Mouse (Mus musculus) mouse trophoblast stem cell (cell line): ENCODE results near the gene Tex14.

Source experiments
- in situ Hi-C, 2 experiments: fragments of 300-500 bp; cut with MseI, MboI; formaldehyde crosslinking; loops; 2 replicates in 1 of 2; 3 replicates in 1 of 2; pipeline ENCODE4 v1.15.1; 2025

The Tex14 gene

GRCm38 (mm10) chr11:87592354-87592695 is 187.5 kb downstream of the Tex14 start:
- in situ Hi-C loops: no loop called here

- in situ Hi-C loops: no loop called here
Observed at GRCm38 (mm10) chr11:87592713-87593598, 188.1 kb downstream of the Tex14 start.

- in situ Hi-C loops: no loop called here
Observed at GRCm38 (mm10) chr11:87595327-87595841, 190.5 kb downstream of the Tex14 start.

- in situ Hi-C loops: no loop called here
Observed at GRCm38 (mm10) chr11:87595976-87596375, 191.1 kb downstream of the Tex14 start.

GRCm38 (mm10) chr11:87596492-87596891 is 191.6 kb downstream of the Tex14 start:
- in situ Hi-C loops: no loop called here

- in situ Hi-C loops: no loop called here
Observed at GRCm38 (mm10) chr11:87597061-87597460, 192.2 kb downstream of the Tex14 start.

- in situ Hi-C loops: no loop called here
Observed at GRCm38 (mm10) chr11:87599395-87600089, 194.7 kb downstream of the Tex14 start.

GRCm38 (mm10) chr11:87600322-87600853 is 195.5 kb downstream of the Tex14 start:
- in situ Hi-C loops: no loop called here

- in situ Hi-C loops: no loop called here
Observed at GRCm38 (mm10) chr11:87602234-87602633, 197.4 kb downstream of the Tex14 start.

GRCm38 (mm10) chr11:87603571-87603970 is 198.7 kb downstream of the Tex14 start:
- in situ Hi-C loops: no loop called here
